Mouse (Mus musculus): ENCODE measurements around the gene Thap8.

Thap8 gene

GRCm38 (mm10) chr7:30286701-30287410 lies 7.0 kb downstream of the Thap8 start:
- peak; percentile 65 for DNase-seq (ENCODE audit: low read depth, low spot score)

DNA sequence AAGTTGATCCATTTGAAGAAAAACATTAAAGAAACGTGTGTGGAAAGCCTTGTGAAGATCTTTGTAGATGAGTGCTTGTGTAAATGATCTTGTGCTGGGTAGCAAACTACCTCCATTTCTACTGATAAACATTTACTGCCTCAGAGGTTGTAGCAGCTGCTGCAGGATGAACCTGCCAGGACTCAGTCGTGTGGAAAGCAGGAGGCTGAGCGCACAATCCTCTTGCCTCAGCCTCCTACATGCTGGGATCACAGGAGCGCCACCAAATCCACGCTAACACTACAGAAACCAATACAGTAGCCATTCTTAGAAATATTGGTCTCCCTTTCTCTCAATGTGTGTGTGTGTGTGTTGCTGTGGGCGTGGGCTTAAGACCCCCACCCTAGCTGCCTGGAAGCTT lies 8.2 kb downstream of the Thap8 start:
- DNase-seq (ENCODE audit: low read depth, low spot score), result no peak

DNA sequence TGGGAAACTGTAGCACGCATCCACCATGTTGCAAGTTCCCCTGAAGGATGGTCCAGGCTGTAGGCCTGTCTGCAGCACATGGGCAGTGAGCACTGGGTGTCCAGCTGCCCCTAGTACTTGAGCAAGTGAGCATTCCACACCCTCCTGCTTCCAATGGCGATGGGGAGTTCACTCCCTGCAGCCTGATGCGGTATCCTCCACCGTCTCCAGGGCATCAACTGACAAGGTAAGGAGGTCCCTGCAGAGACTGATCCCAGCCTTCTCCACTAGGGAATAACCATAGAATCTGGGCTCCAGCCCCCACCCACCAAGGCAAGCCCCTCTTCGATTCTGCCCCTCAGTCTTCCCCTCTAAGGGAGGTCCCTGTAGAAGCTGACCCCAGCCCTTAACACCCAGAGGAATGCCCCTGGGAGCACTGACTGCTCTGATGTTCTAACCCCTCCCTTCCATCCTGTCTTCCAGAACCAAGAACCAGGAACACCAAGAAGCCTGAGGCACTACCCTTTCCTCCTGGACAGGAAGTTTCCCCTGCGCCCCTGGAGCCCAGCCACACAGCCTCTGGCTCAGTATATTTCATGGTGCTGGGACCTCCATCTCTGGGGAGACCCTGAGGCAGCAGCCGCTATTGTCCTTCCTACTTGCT lies 9.3 kb downstream of the Thap8 start:
- DNase-seq (ENCODE audit: low read depth, low spot score), result no peak

- no peak for DNase-seq (ENCODE audit: low read depth, low spot score)
Measured at GRCm38 (mm10) chr7:30289714-30290399, 10.0 kb downstream of the Thap8 start.

DNA sequence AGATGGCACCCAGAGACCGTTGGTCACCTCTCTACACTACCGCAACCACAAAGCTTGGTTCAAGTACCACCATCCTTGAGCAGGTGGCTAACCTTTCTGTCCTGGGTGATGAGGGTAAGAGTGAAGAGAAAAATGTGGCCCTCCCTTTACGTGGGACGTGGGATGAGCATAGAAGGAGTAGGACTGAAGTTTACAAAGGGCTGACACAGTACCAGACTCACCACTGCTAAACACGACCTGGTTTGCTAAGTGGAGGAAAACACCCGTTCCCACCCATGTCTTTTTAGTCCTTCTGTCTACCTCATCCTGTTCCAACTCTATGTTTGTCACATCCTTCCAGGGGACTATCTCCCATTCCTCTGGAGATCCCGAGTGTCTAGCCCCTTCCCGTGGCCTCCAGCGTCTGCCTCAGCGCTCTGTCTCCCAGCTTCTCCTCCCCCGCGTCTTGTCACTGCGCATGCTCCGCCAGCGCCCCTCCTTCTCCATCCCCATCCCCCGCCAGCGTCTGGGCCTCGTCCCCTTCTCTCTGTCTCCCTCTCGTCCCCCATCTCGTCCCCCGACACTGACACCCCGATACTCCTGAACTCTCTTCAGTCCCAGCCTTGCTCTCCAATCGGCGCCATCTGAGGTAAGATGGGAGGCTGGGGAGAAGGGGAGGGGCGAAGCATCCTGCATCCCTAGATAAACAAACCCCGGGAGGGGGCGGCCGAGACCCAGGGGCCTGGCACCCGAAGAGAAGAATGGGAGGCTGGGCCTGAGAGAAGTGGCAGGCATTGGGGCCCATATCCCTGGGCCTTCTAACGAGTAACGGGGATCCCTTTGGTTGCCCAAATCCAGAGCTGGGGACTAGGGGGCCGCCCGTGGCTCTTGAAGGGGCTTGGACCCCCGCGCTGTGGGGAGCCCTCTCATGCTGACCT lies 11.6 kb downstream of the Thap8 start, which contains the start of gene Clip3:
TSS of gene Clip3 (plus strand) at position 514 of the 917 bp plus-strand sequence.
- DNase-seq (ENCODE audit: low read depth, low spot score), result peak; percentile 69

GRCm38 (mm10) chr7:30293795-30294194 lies 13.9 kb downstream of the Thap8 start:
- no peak for DNase-seq (ENCODE audit: low read depth, low spot score)

DNA sequence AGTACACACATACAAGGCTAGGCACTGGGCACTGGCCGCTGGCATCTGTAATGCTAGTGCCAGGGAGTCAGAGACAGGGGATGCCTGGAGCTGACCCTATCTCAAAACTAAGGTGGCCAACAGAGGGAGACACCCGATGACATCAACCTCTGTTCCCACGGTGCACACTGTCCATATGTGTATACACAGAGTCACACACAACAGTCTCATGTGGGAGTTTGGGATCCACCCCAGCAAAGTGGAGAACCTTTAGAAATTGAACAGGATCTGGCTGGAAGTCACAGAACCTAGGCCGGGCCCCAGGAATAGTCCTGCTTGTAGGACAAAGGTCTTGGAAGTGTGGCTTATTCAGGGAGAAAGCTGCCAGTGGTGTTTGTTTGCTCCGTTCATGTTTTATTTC lies 14.4 kb downstream of the Thap8 start:
- DNase-seq (ENCODE audit: low read depth, low spot score), result no peak

GRCm38 (mm10) chr7:30295103-30295502 lies 15.2 kb downstream of the Thap8 start:
- peak; percentile 53 for DNase-seq (ENCODE audit: low read depth, low spot score)

DNA sequence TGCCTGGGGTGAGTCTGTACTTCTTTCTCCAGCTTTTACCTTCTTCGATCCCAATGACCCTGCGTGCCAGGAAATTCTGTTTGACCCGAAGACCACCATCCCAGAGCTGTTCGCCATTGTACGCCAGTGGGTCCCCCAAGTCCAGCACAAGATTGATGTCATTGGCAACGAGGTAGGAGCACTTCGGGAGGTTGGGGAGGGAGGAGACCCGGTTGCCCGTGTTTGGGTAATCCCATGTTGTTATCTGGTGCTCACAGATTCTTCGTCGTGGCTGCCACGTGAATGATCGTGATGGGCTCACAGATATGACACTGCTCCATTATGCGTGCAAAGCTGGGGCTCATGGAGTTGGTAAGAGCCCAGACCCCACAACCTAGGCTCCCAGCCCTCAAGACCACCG lies 16.9 kb downstream of the Thap8 start:
- no peak for DNase-seq (ENCODE audit: low read depth, low spot score)

DNA sequence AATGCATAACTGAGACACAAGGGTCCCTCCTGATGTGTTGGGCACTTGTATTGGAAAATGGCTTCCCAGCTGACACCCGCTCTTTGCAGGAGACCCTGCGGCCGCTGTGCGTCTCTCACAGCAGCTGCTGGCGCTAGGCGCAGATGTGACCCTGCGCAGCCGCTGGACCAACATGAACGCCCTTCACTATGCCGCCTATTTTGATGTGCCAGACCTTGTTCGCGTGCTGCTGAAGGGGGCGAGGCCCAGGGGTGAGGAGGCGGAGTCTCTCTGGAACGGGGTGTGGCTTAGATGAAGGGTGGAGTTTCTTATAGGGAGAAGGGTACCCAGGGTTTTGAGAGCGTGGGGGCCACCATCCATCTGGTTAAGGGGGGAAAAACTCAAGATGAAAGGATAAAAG lies 17.4 kb downstream of the Thap8 start:
- DNase-seq (ENCODE audit: low read depth, low spot score), result no peak

- DNase-seq (ENCODE audit: low read depth, low spot score), result peak; percentile 59
Measured at GRCm38 (mm10) chr7:30300914-30301313, 21.0 kb downstream of the Thap8 start.

GRCm38 (mm10) chr7:30306083-30306779 lies 26.3 kb downstream of the Thap8 start:
- peak; percentile 56 for DNase-seq (ENCODE audit: low read depth, low spot score)

DNA sequence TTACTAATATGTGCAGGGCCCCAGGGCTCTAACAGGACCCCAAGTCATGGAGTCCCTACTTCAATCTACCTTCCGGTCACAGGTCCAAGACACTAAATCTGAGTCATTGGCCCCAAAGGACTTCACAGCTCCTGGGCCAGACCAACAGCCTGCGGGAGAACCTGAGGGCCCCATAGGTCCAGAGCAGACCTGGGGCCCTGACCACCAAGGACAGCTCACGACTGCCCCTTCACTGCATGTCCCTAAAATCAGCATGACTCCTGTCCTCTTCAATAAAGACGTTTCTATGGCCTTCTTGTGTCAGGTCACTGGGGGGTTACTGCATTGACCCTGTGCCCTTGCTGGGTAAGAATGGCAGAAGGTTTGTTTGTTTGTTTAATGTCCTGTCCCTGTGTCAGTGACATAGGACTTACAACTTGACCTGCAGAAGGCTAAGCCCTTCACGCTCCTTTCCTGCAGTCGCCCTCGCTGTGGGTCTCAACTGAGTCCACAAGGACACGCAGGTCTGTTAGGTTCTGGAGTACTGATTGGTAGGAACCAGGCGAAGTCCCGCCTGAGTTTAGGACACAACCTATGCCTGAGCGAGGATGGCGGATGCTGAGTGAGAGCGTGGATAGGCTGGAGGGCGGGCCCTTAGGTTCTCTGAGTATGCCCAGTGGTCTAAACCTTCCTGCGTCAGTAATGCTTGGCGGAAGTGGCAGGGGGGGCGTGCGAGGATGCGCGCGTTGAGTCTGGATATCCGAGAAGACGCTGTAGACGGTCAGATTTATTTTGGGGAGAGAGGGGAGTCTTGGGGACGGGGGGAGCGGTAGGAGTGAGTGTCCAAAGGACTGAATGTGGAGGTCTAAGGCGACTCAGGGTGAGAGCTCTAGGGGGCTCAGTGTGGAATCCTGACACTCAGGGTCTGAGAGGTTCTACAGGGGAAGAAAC lies 28.4 kb downstream of the Thap8 start, which contains the start of gene Alkbh6:
TSS of gene Alkbh6 (plus strand) at position 642 of the 930 bp plus-strand sequence.
- peak; percentile 97 for DNase-seq (ENCODE audit: low read depth, low spot score)

- no peak for DNase-seq (ENCODE audit: low read depth, low spot score)
Measured at GRCm38 (mm10) chr7:30309395-30310129, 29.7 kb downstream of the Thap8 start.

DNA sequence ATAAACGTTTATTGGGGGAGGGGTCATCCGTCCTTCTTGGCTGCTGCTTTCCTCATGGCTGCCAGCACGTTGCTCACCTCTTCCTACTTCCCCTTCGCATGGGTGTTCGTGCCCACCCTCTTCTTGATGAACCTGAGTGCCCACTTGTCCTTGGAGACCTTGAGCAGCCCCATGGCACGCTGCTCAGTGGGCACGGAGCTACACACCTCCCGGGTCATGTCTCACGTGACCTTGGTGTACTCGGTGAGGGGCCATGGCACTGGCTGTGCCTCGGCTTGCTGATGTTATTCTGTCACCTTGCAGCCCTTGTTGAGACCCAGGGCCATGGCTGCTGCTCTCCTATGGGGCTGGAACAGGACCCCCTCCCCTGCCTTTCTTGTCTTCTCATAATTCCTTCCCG lies 30.2 kb downstream of the Thap8 start:
- DNase-seq (ENCODE audit: low read depth, low spot score), result no peak

DNA sequence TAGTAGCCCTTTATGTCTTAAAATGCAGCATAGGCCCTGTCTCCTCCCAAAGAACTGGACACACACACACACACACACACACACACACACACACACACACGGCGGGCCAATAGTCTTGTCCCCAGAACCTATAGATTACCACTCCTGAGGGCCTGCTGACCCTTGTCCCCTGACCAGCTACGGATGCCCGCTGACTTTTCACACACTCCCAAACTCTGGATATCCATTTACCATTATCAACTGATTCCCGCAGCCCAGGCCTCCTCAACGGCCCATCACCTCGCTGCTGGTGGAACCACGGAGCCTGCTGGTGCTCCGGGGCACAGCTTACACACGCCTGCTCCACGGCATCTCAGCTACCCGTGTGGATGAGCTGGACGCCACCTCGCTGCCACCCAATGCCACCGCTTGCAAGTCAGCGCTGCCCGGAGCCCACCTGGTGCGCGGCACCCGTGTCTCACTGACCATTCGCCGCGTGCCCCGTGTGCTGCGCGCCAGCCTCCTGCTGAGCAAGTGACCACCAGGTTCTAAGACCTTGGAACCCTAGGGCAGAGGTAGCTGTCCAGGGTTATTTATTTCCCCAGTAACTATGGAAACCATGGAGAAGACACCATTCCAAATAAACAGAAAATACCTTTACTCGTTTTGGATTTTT lies 33.9 kb downstream of the Thap8 start:
- no peak for DNase-seq (ENCODE audit: low read depth, low spot score)

DNA sequence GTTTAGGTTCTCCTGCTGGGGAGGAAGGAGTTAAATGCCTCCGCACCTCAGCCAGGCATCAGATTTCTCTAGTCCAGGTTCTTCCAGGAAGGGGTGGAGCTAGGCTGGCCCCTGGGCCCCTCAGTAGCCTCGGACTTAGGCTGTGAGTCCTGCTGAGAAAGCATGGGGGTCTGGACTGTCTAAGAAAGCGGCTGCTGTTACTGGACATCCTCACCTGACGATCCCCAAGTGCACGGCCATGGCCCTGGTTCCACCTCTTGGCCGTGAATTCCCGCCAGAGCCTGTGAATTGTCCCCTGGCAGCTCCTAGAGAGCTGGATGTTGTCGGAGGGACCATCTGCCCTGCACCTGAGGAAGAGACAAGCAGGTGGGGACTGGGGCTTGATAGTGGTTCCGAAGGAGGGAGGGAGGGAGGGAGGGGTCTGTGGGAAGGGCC lies 34.8 kb downstream of the Thap8 start, which contains the start of gene Syne4:
TSS of gene Syne4 (plus strand) at position 87 of the 435 bp plus-strand sequence.
- no peak for DNase-seq (ENCODE audit: low read depth, low spot score)
